Mouse (Mus musculus) hindbrain, embryonic 15.5 days (tissue): ENCODE results near the gene Lpin1. TPM values are rescaled to one million over a fixed set of nuclear protein-coding genes. Genes with fewer than 3 reads are reported as not detected.

Experiments used
- ATAC-seq: fragments of 200-750 bp; cut with Nextera tagmentation; 2 replicates; pipeline ENCODE4 v1.8.0; 2017; ENCODE audit warnings: low read depth, moderate number of reproducible peaks, moderate TSS enrichment; ENCODE audit not compliant: low FRiP score
- H3K27ac ChIP-seq: fragments of 300-500 bp; sonication (generic); replicated peaks from 2 replicates; pipeline ENCODE4 v1.5.1; 2015; ENCODE audit warnings: mild to moderate bottlenecking, inconsistent platforms
- H3K27me3 ChIP-seq: fragments of 300-500 bp; sonication (generic); 2 replicates; pipeline ENCODE4 v1.6.1; 2015; ENCODE audit warnings: control low read depth, inconsistent platforms
- H3K36me3 ChIP-seq: fragments of 300-500 bp; sonication (generic); 2 replicates; pipeline ENCODE4 v1.6.1; 2015; ENCODE audit warnings: control low read depth, inconsistent platforms
- H3K4me1 ChIP-seq: fragments of 300-500 bp; sonication (generic); replicated peaks from 2 replicates; pipeline ENCODE4 v1.6.1; 2015; ENCODE audit warnings: control low read depth, inconsistent platforms
- H3K4me2 ChIP-seq: fragments of 300-500 bp; sonication (generic); 2 replicates; pipeline ENCODE4 v1.6.1; 2015; ENCODE audit warnings: moderate library complexity, mild to moderate bottlenecking, inconsistent platforms
- H3K4me3 ChIP-seq: fragments of 300-500 bp; sonication (generic); 2 replicates; pipeline ENCODE4 v1.5.1; 2015; ENCODE audit warnings: mild to moderate bottlenecking, inconsistent platforms
- H3K9ac ChIP-seq: fragments of 300-500 bp; sonication (generic); 2 replicates; pipeline ENCODE4 v1.6.1; 2015; ENCODE audit warnings: inconsistent platforms
- H3K9me3 ChIP-seq: fragments of 300-500 bp; sonication (generic); 2 replicates; pipeline ENCODE4 v1.6.1; 2016; ENCODE audit warnings: control low read depth, inconsistent platforms
- WGBS: fragments of 180-500 bp; shearing (Covaris S2); methylation state at CpG from one replicate; pipeline ENCODE4 v1.1.7; 2015; 5-methylcytosine and 5-hydroxymethylcytosine counted together
- polyA plus RNA-seq: library from polyadenylated mRNA; unstranded; fragments of >200 nt; fragmentation: Nextera tagmentation; extraction: Ambion mirVana; gene quantifications from 2 replicates; pipeline ENCODE4 v1.2.1, GENCODE M21; 2015

Lpin1 gene
- polyA plus RNA-seq, 1 experiment from 2014 or later = 17.0 TPM

GRCm38 (mm10) chr12:16562647-16563046, 48.1 kb downstream of the Lpin1 start:
- no peaks in the 10 kb centered on the region for H3K27me3 ChIP-seq
- H3K4me1 ChIP-seq = no peaks in the 10 kb centered on the region
- H3K9me3 ChIP-seq = no peaks in the 10 kb centered on the region
- whole genome bisulfite sequencing = 94% methylated on average over 10 of the region's 10 CpGs
- no peak overlapping the region for H3K27ac ChIP-seq
- no peak overlapping the region for H3K9ac ChIP-seq
- no peak overlapping the region for H3K4me2 ChIP-seq
- H3K36me3 ChIP-seq = peaks cover 59% of the 10 kb centered on the region
- no peak for ATAC-seq
- no peak overlapping the region for H3K4me3 ChIP-seq

GRCm38 (mm10) chr12:16562181-16562580, 48.6 kb downstream of the Lpin1 start:
- Histone ChIP-seq H3K9me3 (no peaks in the 10 kb centered on the region), H3K4me2 (no peak overlapping the region), H3K4me1 (no peaks in the 10 kb centered on the region), H3K4me3 (no peak overlapping the region), H3K27ac (no peak overlapping the region), H3K27me3 (no peaks in the 10 kb centered on the region), H3K9ac (no peak overlapping the region), H3K36me3 (peaks cover 61% of the 10 kb centered on the region)
- ATAC-seq = no peak
- WGBS = 91% methylated on average over 8 of the region's 8 CpGs

DNA sequence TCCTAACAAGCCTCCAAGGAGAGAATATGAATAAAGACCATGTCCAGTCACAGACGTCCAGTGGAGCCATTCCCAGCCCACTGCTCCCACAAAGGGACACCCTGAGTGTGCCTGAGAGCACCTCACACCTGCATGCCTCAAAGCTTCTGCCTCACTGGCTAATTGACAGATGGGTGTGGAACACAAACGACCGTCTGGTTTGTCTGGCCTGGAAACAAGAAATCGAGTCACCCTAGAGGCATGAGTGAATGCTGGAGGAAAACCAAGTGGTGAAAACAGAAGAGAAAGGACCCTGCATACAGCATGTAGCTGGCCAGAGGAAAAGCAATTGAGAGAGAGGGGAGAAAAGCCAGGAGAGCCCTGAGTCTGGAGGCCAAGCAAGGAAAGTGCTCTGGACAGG, 53.5 kb downstream of the Lpin1 start:
- Histone ChIP-seq H3K36me3 (peaks cover 56% of the 10 kb centered on the region), H3K4me3 (no peak overlapping the region), H3K27ac (no peak overlapping the region), H3K9ac (no peak overlapping the region), H3K9me3 (no peaks in the 10 kb centered on the region), H3K4me1 (no peaks in the 10 kb centered on the region), H3K27me3 (no peaks in the 10 kb centered on the region), H3K4me2 (no peak overlapping the region)
- ATAC-seq = no peak
- WGBS = 38% methylated on average over 4 of the region's 4 CpGs

GRCm38 (mm10) chr12:16554171-16554570, 56.6 kb downstream of the Lpin1 start:
- Histone ChIP-seq H3K9ac (no peak overlapping the region), H3K4me1 (peaks cover 16% of the 10 kb centered on the region), H3K27me3 (no peaks in the 10 kb centered on the region), H3K36me3 (peaks cover 35% of the 10 kb centered on the region), H3K27ac (no peak overlapping the region), H3K9me3 (no peaks in the 10 kb centered on the region), H3K4me2 (no peak overlapping the region), H3K4me3 (no peak overlapping the region)
- no peak for ATAC-seq
- WGBS = 79% methylated on average over 8 of the region's 8 CpGs

DNA sequence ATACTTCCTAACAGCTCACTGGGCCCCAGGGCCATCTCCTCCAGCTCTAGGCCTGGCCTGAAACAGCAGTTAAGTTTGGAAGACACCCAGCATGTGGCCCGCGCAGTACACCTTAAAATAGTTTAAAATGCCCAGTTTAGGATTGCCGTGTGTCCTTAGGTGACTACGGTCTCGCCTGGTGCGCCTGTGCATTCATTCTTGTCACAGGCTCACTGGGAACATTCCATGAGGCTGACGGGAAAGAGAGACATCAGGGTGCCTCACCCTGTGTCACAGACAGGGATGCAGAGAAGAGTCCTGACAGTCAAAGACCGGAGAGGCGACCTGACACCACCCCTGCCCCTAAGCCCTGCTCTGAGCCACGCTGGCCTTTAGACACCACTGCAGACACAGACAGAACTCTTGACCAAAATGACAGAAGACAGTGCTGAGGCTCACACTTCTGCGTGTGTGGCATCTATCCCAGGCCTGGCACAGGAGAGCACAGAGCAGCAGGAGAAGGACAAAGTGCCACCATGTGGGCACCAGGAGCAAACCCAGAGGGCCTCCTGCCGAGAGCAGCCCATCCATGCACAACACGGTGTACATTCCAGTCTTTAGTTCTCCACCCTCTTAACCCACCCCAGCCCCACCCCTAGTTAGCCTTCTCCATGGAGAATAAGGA, 58.5 kb downstream of the Lpin1 start:
- ATAC-seq = no peak
- no peak overlapping the region for H3K4me2 ChIP-seq
- no peak overlapping the region for H3K27ac ChIP-seq
- H3K27me3 ChIP-seq = no peaks in the 10 kb centered on the region
- 87% methylated on average over 13 of the region's 13 CpGs for WGBS
- peaks cover 27% of the 10 kb centered on the region for H3K36me3 ChIP-seq
- H3K4me3 ChIP-seq = no peak overlapping the region
- H3K9ac ChIP-seq = no peak overlapping the region
- no peaks in the 10 kb centered on the region for H3K9me3 ChIP-seq
- H3K4me1 ChIP-seq = peaks cover 16% of the 10 kb centered on the region

DNA sequence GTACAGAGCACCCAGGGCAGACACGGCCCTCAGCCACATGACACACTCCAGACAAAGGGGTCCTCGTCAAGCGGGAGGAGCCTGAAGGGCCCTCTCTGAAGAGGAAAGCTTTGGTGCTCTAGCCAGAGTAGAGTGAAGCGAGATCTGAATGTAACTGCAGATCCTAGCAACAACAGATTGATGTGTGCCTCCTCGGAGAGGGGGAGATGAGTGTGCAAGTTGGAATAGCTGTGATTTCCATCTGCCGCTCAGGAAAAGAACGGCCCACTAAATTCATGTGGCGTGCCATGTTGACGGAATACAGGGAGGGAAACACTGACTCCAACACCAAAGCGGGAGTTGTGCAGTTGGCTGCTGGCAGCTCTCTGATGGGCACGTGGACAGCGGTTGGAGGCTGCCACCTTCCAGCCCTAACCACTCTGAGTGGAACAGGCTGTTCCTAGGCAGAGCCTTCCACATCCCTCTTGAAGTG, 59.7 kb downstream of the Lpin1 start:
- peaks cover 38% of the 10 kb centered on the region for H3K36me3 ChIP-seq
- WGBS = 46% methylated on average over 12 of the region's 12 CpGs
- H3K9me3 ChIP-seq = no peaks in the 10 kb centered on the region
- ATAC-seq = peak; percentile 42
- no peak overlapping the region for H3K4me3 ChIP-seq
- no peaks in the 10 kb centered on the region for H3K27me3 ChIP-seq
- no peak overlapping the region for H3K9ac ChIP-seq
- H3K27ac ChIP-seq = peak overlapping the region; percentile 21
- peaks cover 16% of the 10 kb centered on the region for H3K4me1 ChIP-seq
- no peak overlapping the region for H3K4me2 ChIP-seq

DNA sequence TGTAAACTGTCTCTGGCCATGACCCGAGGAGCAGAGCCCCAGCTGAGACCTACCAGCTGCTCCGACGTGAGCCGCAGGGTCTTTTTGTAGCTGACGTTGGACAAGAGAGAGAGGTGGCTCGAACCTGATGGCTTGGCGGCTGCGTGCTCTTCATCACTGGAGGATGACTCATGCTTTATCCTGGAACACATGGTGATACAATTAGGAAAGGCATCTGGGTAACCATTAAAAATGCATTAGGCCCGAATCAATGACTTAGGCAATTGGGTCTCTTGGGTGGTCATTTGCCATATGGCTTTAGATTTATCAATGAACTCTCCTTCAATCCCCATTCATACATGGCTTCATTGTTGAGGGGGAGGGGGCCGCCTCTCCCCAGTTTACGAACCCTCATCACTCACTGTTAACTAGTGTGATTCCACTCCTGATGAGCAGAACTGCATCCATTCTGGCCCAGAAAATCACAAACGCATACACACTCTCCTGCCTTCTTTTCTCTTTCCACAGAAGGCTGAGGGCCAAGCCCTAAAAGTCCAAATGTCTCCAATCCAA, 61.9 kb downstream of the Lpin1 start:
- WGBS = 42% methylated on average over 12 of the region's 12 CpGs
- Histone ChIP-seq H3K36me3 (peaks cover 43% of the 10 kb centered on the region), H3K4me2 (no peak overlapping the region), H3K27ac (no peak overlapping the region), H3K27me3 (no peaks in the 10 kb centered on the region), H3K9me3 (no peaks in the 10 kb centered on the region), H3K4me3 (no peak overlapping the region), H3K4me1 (peaks cover 16% of the 10 kb centered on the region), H3K9ac (no peak overlapping the region)
- peak; percentile 42; the same call in 1 of the 2 replicates for ATAC-seq

DNA sequence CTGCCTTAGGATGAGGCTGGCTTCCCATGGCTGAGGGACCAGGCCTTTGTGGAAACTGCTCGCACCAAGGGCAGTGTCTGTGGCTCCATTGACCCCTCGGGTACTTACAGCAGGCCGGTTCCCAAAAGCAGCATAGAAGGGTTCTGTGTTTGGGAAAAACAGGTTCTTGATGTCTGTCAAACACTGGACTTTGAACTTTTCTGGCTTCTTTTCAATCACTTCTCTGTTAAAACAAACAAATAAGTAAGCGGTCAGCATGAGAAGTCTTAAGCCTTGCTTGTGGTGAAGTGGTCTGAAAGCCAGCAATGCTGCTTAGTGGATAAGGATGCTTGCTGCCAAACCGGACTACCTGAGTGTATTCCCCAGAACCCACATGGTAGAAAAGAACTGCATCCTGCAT, 69.2 kb downstream of the Lpin1 start:
- 88% methylated on average over 5 of the region's 5 CpGs for WGBS
- Histone ChIP-seq H3K4me2 (no peak overlapping the region), H3K36me3 (peaks cover 69% of the 10 kb centered on the region), H3K27ac (no peak overlapping the region), H3K4me1 (no peaks in the 10 kb centered on the region), H3K9me3 (no peaks in the 10 kb centered on the region), H3K4me3 (no peak overlapping the region), H3K27me3 (no peaks in the 10 kb centered on the region), H3K9ac (no peak overlapping the region)
- ATAC-seq = no peak

DNA sequence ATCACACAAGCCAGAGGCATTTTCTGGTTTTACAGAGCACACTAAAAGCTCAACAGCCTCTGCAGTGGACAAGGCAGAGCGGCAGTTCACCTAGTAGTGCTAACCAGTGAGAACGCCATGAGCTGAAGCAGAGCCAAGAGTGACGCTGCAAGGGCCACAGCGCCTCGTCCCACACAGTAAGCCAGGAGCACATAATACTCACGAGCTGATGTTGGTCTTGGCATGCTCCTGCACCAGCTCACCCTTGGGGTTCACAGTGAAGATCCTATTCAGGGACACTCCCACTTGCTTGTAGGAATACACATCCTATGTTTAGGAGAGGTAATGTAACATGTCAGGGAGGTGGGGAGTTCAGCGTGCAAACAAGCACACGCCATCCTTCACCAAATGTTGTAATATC, 70.1 kb downstream of the Lpin1 start:
- no peaks in the 10 kb centered on the region for H3K4me1 ChIP-seq
- 85% methylated on average over 8 of the region's 8 CpGs for WGBS
- H3K9ac ChIP-seq = no peak overlapping the region
- H3K27me3 ChIP-seq = no peaks in the 10 kb centered on the region
- no peak overlapping the region for H3K4me3 ChIP-seq
- H3K4me2 ChIP-seq = no peak overlapping the region
- H3K36me3 ChIP-seq = peaks cover 66% of the 10 kb centered on the region
- H3K9me3 ChIP-seq = no peaks in the 10 kb centered on the region
- no peak for ATAC-seq
- no peak overlapping the region for H3K27ac ChIP-seq

- Histone ChIP-seq H3K9me3 (no peaks in the 10 kb centered on the region), H3K4me1 (no peaks in the 10 kb centered on the region), H3K27me3 (no peaks in the 10 kb centered on the region), H3K36me3 (peaks cover 62% of the 10 kb centered on the region), H3K27ac (no peak overlapping the region), H3K4me2 (no peak overlapping the region), H3K9ac (no peak overlapping the region), H3K4me3 (no peak overlapping the region)
- ATAC-seq = no peak
- WGBS = 87% methylated on average over 5 of the region's 5 CpGs
These were observed 70.7 kb downstream of the Lpin1 start for GRCm38 (mm10) chr12:16539965-16540661.

DNA sequence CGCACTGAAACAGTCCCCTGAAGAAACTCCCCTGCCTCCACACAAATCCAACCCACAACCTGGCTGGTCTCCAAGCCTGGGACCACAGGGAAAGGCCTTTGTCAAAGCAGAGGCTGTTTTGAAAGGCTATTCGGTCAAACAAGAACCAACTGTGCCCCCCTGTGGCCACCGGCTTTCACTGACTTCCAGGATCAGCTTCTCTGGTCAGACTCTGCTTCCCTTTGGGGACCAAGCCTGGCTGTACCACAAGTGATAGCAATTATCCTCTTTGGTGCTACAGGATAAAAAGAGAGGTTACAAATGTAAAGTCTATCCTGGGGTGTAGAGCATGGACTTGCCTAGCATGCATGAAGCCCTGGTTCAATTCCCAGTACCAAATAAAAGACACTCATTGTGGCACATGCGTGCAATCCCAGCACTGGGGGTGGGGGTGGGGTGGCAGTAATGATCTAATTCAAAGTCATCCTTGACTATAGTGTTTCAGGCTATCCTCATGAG, 77.4 kb downstream of the Lpin1 start:
- Histone ChIP-seq H3K36me3 (peaks cover 12% of the 10 kb centered on the region; the same call in 1 of the 2 replicates), H3K4me2 (peak overlapping the region; percentile 24), H3K4me3 (no peak overlapping the region), H3K27me3 (no peaks in the 10 kb centered on the region), H3K27ac (peak overlapping the region; percentile 77), H3K9ac (0 out of 2 replicates have a peak overlapping the region, but pooled peaks have one; percentile 2), H3K9me3 (no peaks in the 10 kb centered on the region), H3K4me1 (peaks cover 10% of the 10 kb centered on the region)
- peak; percentile 77 for ATAC-seq
- 11% methylated on average over 4 of the region's 4 CpGs for WGBS

DNA sequence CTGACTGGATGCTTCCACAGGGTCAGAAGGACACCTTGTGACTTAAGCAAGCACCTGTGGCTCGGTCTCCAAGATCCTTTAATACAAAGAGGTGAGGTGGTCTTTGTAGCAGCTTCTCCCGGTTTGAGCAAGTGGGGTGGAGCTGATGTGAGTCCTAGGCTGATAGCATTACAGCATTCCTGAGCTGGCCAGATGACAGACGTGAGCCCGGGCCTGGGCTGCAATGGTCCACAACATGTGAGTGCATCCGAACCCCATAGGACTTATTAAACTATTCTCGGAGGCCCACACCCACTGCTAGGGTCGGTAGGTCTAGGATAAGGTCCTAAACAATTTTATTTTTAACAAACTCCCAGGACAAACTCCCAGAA, 77.9 kb downstream of the Lpin1 start:
- Histone ChIP-seq H3K36me3 (peaks cover 8% of the 10 kb centered on the region; the same call in 1 of the 2 replicates), H3K9me3 (no peaks in the 10 kb centered on the region), H3K27ac (peak overlapping the region; percentile 77), H3K27me3 (no peaks in the 10 kb centered on the region), H3K4me1 (peaks cover 10% of the 10 kb centered on the region), H3K4me2 (peak overlapping the region; percentile 24), H3K9ac (0 out of 2 replicates have a peak overlapping the region, but pooled peaks have one; percentile 2), H3K4me3 (no peak overlapping the region)
- peak; percentile 79 for ATAC-seq
- WGBS = 54% methylated on average over 7 of the region's 7 CpGs
